Mouse (Mus musculus) yolk sac, embryonic 10.5 days (tissue): Measurements from ENCODE around the gene Ntn1.

Source experiments
- DNase-seq: peaks from one replicate; pipeline ENCODE4 v3.0.0-alpha.2; 2017; ENCODE audit warnings: low spot score

Gene Ntn1

DNA sequence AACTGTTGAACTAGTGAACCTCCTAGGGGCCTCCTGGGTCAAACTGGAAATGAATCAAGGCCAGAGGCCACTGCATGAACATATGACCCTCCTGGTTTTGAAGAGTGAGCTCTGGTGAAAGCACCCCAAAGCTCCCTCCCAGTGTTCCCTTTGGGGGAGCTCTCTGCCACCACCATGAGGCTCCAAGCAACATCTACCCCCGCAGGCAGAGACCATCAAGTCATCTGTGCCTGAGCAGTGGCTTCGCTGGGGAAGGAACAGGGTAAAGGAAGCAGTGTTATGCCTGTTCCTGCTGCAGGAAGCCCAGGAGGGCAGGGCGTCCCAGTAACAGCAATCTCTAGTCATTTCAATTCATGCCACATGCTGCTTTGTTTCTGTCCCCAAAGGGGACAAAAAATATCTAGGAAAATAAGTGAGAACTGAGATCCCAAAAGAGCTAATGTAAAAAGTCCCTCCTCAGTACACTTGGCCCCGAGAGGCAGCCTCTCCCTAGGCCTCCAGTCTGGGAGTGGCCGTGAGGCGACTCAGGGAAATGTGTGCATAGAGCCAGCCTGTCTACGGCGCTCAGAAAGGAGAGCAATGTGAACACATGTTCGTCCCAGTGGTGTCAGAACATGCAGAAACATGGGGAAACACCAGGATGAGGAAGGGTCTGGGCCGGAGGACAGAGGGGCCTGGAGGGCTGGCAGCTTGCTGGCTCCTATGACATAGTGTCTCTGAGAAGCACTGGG, 139.3 kb downstream of the Ntn1 start:
- no peak for DNase-seq

DNA sequence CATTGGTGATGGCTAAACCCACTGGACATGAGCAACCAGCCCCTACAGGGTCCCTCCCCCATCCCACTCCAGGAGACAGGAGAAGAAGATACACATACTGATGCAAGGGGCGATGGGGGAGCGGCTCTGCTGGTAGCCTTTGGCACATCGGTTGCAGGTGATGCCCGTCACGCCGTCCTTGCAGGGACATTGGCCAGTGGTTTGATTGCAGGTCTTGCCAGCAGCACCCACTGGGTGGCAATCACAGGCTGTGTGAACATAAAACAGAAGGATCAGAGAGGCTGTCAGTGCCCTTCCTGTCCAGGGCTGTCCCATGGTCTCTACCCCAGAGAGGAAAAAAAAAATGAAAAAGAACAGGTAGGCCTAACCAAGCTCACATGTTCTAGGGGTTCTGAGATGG, 140.2 kb downstream of the Ntn1 start:
- DNase-seq = no peak

- no peak for DNase-seq
Observed at GRCm38 (mm10) chr11:68258498-68258897, 142.1 kb downstream of the Ntn1 start.

DNA sequence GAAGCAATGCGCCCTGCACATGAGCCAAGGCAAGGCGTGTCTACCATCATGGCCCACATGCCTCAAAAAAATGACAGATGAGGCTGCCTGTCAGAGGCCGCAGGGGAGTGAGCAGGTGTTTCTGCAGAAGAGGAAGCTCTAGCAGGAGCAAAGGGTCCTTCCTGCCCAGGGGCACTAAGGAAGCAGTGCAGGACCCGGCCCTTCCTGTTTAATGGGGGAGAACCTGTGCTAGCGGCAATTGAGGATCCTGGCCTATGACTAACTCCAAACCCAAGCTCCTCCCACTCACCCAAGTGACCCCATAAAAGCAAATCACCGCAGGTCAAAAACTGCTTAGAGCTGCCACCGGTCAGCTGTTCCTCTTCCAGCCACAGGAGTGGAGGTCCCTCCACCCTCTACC, 147.1 kb downstream of the Ntn1 start:
- DNase-seq = no peak

DNA sequence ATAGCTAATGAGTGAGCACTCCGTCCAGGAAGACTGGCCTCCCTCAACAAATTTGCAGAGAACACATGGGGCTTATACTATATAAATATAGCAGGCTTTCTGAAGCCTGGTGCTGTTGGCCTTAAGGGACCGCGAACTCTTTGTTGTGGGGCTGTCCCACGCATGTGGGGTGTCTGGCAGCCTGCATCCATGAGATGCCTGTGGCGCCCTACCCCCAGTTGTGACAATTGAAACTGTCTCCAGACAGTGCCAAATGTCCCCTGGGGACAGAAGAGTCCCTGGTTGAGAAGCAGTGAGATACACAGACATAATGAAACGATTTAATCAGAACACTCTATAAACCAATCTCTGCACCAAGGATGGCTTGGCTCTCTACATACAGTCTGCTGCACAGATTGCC, 150.5 kb downstream of the Ntn1 start:
- no peak for DNase-seq

- DNase-seq = no peak
Observed at GRCm38 (mm10) chr11:68247897-68248296, 152.7 kb downstream of the Ntn1 start.

DNA sequence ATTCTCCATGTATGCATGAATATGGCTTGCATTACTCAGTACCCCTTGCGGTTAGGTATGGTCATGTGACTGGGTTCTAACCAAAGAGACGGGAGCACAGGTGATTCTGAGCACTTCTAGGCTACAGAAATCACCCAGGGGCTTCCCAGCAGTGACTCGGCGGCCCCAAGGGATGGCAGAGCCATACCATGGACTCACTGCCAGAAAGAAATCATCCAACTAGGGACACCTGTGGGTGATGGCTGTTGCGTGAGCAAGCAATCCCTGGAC, 155.7 kb downstream of the Ntn1 start:
- DNase-seq = no peak

DNA sequence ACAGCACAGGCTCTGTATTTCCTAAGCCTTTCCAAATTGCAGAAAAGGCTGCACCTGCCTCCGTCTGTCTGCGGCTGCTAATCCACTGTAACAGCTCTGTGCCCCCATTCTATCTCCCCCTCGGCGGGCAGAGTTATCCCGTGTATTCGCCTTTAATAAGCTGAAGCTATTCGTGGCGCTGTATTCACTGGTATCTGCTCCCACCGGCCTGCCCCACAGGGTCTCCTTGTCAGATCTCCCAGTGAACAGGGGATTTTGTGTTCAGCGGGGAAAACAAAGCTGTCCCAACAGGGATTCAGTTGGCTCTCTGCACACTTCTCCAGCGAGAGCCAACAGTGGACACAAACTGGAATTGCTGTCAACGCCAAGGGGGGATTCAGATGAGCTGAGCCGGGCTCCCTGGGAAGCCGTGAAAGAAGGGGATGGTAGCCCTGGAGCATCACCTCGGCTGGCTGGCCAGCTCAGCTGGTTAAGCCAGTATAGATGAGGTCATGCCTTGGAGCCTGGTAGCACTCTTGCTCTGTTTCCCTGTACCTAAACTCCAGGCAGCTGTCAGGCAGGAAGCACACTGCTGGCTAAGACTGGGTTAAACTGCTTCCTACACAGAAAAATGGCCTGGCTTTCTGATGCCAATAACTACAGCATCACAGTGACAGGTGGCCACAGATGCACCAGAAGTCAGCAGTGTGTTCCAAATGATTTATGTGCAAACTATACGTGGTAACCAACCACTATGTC, 156.2 kb downstream of the Ntn1 start:
- DNase-seq = no peak

DNA sequence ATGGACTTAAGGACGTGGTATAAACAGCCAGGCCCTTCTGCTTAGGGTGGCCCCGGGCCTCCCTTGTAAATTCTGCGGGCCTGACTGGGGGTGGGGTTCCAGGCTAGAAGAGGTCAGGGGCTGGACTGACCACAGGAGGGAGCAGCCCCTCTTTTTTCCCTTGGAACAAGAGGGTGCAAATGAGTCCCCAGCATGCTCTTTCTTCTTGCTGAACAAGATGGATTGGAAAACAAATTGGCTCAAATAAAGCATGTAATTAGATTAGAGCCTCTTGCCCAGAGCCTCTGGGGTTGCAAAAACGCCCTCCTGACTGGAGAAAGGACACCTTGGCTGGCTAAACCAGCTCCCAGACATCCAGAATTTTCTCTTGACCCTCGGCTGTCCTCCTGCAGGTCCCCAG, 160.9 kb downstream of the Ntn1 start:
- DNase-seq = no peak

DNA sequence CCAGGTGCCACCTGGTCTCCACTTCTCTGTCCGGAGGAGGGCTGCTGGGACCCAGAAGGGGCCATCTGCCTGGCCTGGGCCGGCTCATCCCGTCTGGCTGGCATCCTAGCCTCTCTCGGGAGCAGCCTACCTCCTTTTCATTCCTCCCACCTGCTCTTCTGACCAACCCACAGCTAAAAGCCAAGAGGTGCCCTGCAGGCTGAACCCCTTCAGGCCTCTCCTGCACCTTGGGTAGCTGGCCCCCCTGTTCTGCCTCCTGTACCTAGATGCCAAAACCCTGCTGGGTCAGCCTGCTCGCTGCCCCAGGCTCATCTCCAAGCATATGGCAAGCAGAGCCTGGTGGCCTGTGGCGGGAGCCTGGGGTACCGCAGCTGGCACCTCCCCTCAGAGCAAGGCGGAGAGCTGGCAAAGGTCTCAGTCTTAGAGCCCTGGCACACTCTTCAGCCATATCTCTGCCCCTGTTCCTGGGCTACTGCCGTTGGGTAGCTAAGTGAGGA, 167.1 kb downstream of the Ntn1 start:
- DNase-seq = no peak

DNA sequence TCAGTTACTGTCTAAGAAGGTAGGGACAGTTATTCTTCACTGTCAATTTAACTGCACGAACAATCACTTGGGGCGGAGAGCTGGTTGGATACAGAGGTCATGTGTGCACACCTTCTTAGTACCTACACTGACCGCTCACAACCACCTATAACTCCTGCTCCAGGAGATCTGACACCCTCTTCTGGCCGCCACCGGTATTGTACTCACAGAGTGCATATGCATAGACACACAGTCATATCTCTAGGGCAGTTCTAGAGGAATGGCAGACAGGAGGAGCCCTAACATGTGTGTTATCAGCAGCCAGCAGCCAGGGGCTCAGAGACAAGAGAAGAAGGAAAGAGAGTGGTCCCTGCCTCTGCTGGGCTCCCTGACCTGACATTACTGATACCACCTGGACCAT, 169.1 kb downstream of the Ntn1 start:
- no peak for DNase-seq

GRCm38 (mm10) chr11:68228941-68229665, 171.5 kb downstream of the Ntn1 start:
- no peak for DNase-seq

- no peak for DNase-seq
Observed at GRCm38 (mm10) chr11:68227837-68228236, 172.8 kb downstream of the Ntn1 start.

- no peak for DNase-seq
Observed at GRCm38 (mm10) chr11:68226654-68227057, 174.0 kb downstream of the Ntn1 start.

DNA sequence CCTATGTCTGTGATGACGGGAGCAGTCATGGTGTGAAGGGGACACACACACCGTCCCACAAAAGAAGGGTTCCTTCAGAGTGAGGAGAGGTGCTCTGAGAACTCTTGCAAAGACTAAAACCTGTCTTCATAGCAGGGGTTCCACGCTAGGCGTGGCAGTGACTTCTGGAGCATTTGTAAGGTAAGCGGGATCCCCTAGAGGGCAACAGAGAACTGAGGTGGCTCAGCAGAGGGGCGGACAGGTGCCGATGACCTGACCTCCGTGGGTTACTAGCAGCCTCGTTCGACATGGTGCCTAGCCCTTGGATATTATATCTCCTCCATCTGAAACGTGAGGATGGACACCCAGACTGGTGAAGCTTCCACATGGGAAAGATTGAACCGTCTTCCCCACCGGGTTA, 177.5 kb downstream of the Ntn1 start:
- no peak for DNase-seq

- DNase-seq = no peak
Observed at GRCm38 (mm10) chr11:68222209-68222608, 178.4 kb downstream of the Ntn1 start.

DNA sequence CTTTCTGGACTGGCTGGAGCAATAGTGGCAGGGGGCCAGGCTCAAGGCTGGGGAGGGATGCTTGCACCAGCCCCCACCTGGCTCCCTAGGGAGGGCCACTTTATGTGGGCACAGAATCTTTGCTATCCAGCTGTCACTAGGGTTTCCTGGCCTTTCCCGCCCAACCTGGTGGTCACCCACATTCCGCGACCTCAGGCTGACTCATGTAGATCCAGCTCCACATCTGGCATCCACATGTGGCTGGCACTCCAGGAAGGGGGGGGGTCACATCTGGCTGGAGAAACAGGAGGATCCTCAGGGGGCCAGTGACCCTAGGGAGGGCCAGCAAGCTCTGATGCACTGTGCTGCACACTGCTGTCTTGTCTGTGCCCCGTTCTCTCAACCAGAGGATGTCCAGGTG, 179.9 kb downstream of the Ntn1 start:
- DNase-seq = no peak

- no peak for DNase-seq
Observed at GRCm38 (mm10) chr11:68216041-68216440, 184.6 kb downstream of the Ntn1 start.

GRCm38 (mm10) chr11:68215206-68215912, 185.3 kb downstream of the Ntn1 start:
- no peak for DNase-seq

- no peak for DNase-seq
Observed at GRCm38 (mm10) chr11:68214496-68215205, 186.0 kb downstream of the Ntn1 start.

- DNase-seq = peak; percentile 25
Observed at GRCm38 (mm10) chr11:68213896-68214295, 186.7 kb downstream of the Ntn1 start.
